Mouse (Mus musculus): ENCODE results near the gene Sgca. TPM values are rescaled to one million over a fixed set of nuclear protein-coding genes. Genes with fewer than 3 reads are reported as not detected.

The Sgca gene
- polyA plus RNA-seq, 1 experiment from 2014 or later, result 0.84 TPM

- Histone ChIP-seq H3K4me1 (ENCODE audit: control insufficient read depth, insufficient read depth, low read length) (no peaks in the 10 kb centered on the region; the same call in 1 of the 2 replicates), H3K4me2 (ENCODE audit: low read depth, low read length) (no peak overlapping the region), H3K27ac (replicated peaks; ENCODE audit: low read depth, low read length) (no peak overlapping the region), H3K9me3 (replicated peaks; ENCODE audit: control insufficient read depth, low read length) (no peaks in the 10 kb centered on the region), H3K27me3 (ENCODE audit: control insufficient read depth, insufficient read depth, low read length) (no peaks in the 10 kb centered on the region), H3K36me3 (replicated peaks; ENCODE audit: control insufficient read depth, insufficient read depth, low read depth, low read length) (no peaks in the 10 kb centered on the region), H3K9ac (replicated peaks; ENCODE audit: low read length) (no peak overlapping the region), H3K4me3 (ENCODE audit: low read depth, low read length) (no peak overlapping the region)
- ATAC-seq (replicated peaks; ENCODE audit: insufficient number of reproducible peaks, low FRiP score, low TSS enrichment, low read depth) (0 out of 2 replicates have a peak, but pooled peaks have one; percentile 37), DNase-seq (ENCODE audit: low spot score) (no peak)
- WGBS, result 72% methylated on average over 5 of the region's 5 CpGs
Observed at GRCm38 (mm10) chr11:94962534-94963101, 13.5 kb downstream of the Sgca start.

GRCm38 (mm10) chr11:94958065-94958858 lies 17.9 kb downstream of the Sgca start:
- peak; percentile 53; the same call in 1 of the 2 replicates for ATAC-seq (replicated peaks; ENCODE audit: insufficient number of reproducible peaks, low FRiP score, low TSS enrichment, low read depth)
- no peak overlapping the region for H3K4me2 ChIP-seq (ENCODE audit: low read depth, low read length)
- peak overlapping the region; percentile 14 for H3K9ac ChIP-seq (replicated peaks; ENCODE audit: low read length)
- peak; percentile 29 for DNase-seq (ENCODE audit: low spot score)
- no peak overlapping the region for H3K27ac ChIP-seq (replicated peaks; ENCODE audit: low read depth, low read length)
- H3K27me3 ChIP-seq (ENCODE audit: control insufficient read depth, insufficient read depth, low read length), result no peaks in the 10 kb centered on the region
- no peaks in the 10 kb centered on the region; the same call in 1 of the 2 replicates for H3K4me1 ChIP-seq (ENCODE audit: control insufficient read depth, insufficient read depth, low read length)
- no peak overlapping the region for H3K4me3 ChIP-seq (ENCODE audit: low read depth, low read length)
- WGBS, result 14% methylated on average over 8 of the region's 8 CpGs
- H3K36me3 ChIP-seq (replicated peaks; ENCODE audit: control insufficient read depth, insufficient read depth, low read depth, low read length), result no peaks in the 10 kb centered on the region
- no peaks in the 10 kb centered on the region for H3K9me3 ChIP-seq (replicated peaks; ENCODE audit: control insufficient read depth, low read length)

- no peaks in the 10 kb centered on the region for H3K9me3 ChIP-seq (replicated peaks; ENCODE audit: control insufficient read depth, low read length)
- H3K9ac ChIP-seq (replicated peaks; ENCODE audit: low read length), result no peak overlapping the region
- 79% methylated on average over 9 of the region's 9 CpGs for WGBS
- DNase-seq (ENCODE audit: low spot score) (no peak), ATAC-seq (replicated peaks; ENCODE audit: insufficient number of reproducible peaks, low FRiP score, low TSS enrichment, low read depth) (no peak)
- H3K4me3 ChIP-seq (ENCODE audit: low read depth, low read length), result no peak overlapping the region
- H3K27ac ChIP-seq (replicated peaks; ENCODE audit: low read depth, low read length), result no peak overlapping the region
- no peak overlapping the region for H3K4me2 ChIP-seq (ENCODE audit: low read depth, low read length)
- H3K27me3 ChIP-seq (ENCODE audit: control insufficient read depth, insufficient read depth, low read length), result no peaks in the 10 kb centered on the region
- no peaks in the 10 kb centered on the region; the same call in 1 of the 2 replicates for H3K4me1 ChIP-seq (ENCODE audit: control insufficient read depth, insufficient read depth, low read length)
- H3K36me3 ChIP-seq (replicated peaks; ENCODE audit: control insufficient read depth, insufficient read depth, low read depth, low read length), result no peaks in the 10 kb centered on the region
Observed at GRCm38 (mm10) chr11:94957693-94958064, 18.4 kb downstream of the Sgca start.

DNA sequence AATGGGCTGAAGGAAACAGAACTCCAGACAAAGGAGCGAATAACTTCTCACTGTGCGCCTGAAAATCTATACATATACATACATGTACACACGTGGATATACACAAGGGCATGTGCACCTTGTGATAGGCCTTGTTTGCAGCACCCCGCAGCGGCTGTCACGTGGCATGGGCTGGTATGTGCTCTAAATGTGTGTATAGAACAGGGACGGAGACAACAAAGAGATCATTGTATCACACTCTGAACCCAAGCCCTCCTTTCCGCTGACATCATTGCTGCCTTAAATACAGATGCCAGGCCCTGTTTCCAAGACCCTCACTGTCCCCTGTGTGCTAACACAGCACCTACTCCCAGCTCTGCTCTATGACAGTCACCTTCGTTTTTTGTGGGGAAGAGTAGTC lies 21.0 kb downstream of the Sgca start:
- no peak overlapping the region for H3K4me3 ChIP-seq (ENCODE audit: low read depth, low read length)
- H3K9me3 ChIP-seq (replicated peaks; ENCODE audit: control insufficient read depth, low read length), result no peaks in the 10 kb centered on the region
- ATAC-seq (replicated peaks; ENCODE audit: insufficient number of reproducible peaks, low FRiP score, low TSS enrichment, low read depth) (no peak), DNase-seq (ENCODE audit: low spot score) (peak; percentile 36)
- no peak overlapping the region for H3K27ac ChIP-seq (replicated peaks; ENCODE audit: low read depth, low read length)
- peaks cover 7% of the 10 kb centered on the region for H3K36me3 ChIP-seq (replicated peaks; ENCODE audit: control insufficient read depth, insufficient read depth, low read depth, low read length)
- no peaks in the 10 kb centered on the region; the same call in 1 of the 2 replicates for H3K4me1 ChIP-seq (ENCODE audit: control insufficient read depth, insufficient read depth, low read length)
- no peak overlapping the region for H3K9ac ChIP-seq (replicated peaks; ENCODE audit: low read length)
- no peak overlapping the region for H3K4me2 ChIP-seq (ENCODE audit: low read depth, low read length)
- 48% methylated on average over 9 of the region's 9 CpGs for WGBS
- no peaks in the 10 kb centered on the region for H3K27me3 ChIP-seq (ENCODE audit: control insufficient read depth, insufficient read depth, low read length)

DNA sequence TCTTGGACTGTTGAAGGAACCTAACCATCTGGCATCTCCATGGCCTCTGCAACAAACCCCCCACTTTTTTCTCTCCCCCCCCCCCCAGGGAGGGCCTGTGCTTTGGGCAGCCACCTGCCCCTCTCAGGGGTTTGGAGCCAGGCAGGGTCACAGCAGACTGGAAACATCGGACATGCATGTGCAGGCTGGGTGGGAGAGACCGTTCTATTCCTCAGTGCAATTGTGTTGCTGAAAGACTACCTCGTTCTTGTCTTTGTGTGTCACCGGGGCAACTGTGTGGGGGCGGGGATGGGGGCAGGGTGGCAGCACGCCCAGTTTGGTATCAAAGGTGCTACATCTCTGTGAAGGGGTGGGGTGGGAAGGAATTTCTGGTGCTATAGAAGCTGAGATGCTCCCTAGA lies 24.0 kb downstream of the Sgca start:
- peaks cover 20% of the 10 kb centered on the region for H3K36me3 ChIP-seq (replicated peaks; ENCODE audit: control insufficient read depth, insufficient read depth, low read depth, low read length)
- H3K4me3 ChIP-seq (ENCODE audit: low read depth, low read length), result no peak overlapping the region
- no peaks in the 10 kb centered on the region; the same call in 1 of the 2 replicates for H3K4me1 ChIP-seq (ENCODE audit: control insufficient read depth, insufficient read depth, low read length)
- no peaks in the 10 kb centered on the region for H3K9me3 ChIP-seq (replicated peaks; ENCODE audit: control insufficient read depth, low read length)
- no peak overlapping the region for H3K4me2 ChIP-seq (ENCODE audit: low read depth, low read length)
- H3K9ac ChIP-seq (replicated peaks; ENCODE audit: low read length), result no peak overlapping the region
- 23% methylated on average over 6 of the region's 6 CpGs for WGBS
- no peaks in the 10 kb centered on the region; the same call in 1 of the 2 replicates for H3K27me3 ChIP-seq (ENCODE audit: control insufficient read depth, insufficient read depth, low read length)
- ATAC-seq (replicated peaks; ENCODE audit: insufficient number of reproducible peaks, low FRiP score, low TSS enrichment, low read depth) (no peak), DNase-seq (ENCODE audit: low spot score) (no peak)
- H3K27ac ChIP-seq (replicated peaks; ENCODE audit: low read depth, low read length), result no peak overlapping the region

- no peak for DNase-seq (ENCODE audit: low spot score)
- no peak overlapping the region for H3K27ac ChIP-seq (replicated peaks; ENCODE audit: low read depth, low read length)
- H3K9me3 ChIP-seq (replicated peaks; ENCODE audit: control insufficient read depth, low read length), result no peaks in the 10 kb centered on the region
- H3K4me1 ChIP-seq (ENCODE audit: control insufficient read depth, insufficient read depth, low read length), result no peaks in the 10 kb centered on the region
- H3K4me2 ChIP-seq (ENCODE audit: low read depth, low read length), result no peak overlapping the region
- WGBS, result 91% methylated on average over 12 of the region's 12 CpGs
- no peak overlapping the region for H3K9ac ChIP-seq (replicated peaks; ENCODE audit: low read length)
- ATAC-seq (replicated peaks; ENCODE audit: insufficient number of reproducible peaks, low FRiP score, low TSS enrichment, low read depth), result no peak
- H3K36me3 ChIP-seq (replicated peaks; ENCODE audit: control insufficient read depth, insufficient read depth, low read depth, low read length), result peaks cover 20% of the 10 kb centered on the region
- H3K27me3 ChIP-seq (ENCODE audit: control insufficient read depth, insufficient read depth, low read length), result no peaks in the 10 kb centered on the region; the same call in 1 of the 2 replicates
- H3K4me3 ChIP-seq (ENCODE audit: low read depth, low read length), result no peak overlapping the region
Observed at GRCm38 (mm10) chr11:94945236-94945635, 30.9 kb downstream of the Sgca start.

DNA sequence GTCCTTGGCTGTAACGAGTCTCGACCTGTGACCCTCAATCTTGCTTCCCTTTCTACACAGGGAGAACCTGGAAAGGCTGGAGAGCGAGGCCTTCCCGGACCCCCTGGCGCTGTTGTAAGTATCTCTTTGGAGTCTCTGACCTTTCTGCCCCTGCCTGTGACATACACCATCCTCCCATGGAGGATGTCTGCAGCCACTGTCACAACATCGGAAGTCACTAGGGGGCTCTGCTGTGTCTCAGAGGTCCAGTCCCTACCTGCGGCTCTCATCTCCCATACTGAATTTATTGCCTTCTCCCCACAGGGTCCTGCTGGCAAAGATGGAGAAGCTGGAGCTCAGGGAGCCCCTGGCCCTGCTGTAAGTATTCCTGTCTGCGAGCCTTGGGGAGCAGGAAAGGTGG lies 31.8 kb downstream of the Sgca start:
- H3K27me3 ChIP-seq (ENCODE audit: control insufficient read depth, insufficient read depth, low read length), result no peaks in the 10 kb centered on the region; the same call in 1 of the 2 replicates
- no peak overlapping the region for H3K9ac ChIP-seq (replicated peaks; ENCODE audit: low read length)

DNA sequence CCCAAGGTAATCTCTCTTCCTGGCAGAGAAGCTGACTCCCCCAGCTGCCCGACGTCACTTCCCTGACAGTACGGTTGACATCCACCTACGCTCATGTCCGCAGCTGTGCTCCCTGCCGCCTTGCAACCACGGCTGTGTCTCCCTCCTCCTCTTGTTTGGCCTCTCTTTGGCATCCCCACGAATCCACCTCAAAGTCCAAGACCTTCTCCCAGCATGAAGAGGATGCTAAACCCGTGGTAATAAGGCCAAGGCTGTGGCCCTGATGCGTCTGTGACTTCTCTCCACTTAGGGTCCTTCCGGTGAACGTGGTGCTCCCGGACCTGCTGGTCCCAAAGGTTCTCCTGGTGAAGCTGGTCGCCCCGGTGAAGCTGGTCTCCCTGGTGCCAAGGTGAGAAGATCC lies 33.1 kb downstream of the Sgca start:
- Histone ChIP-seq H3K27ac (replicated peaks; ENCODE audit: low read depth, low read length) (no peak overlapping the region), H3K9ac (replicated peaks; ENCODE audit: low read length) (no peak overlapping the region), H3K4me3 (ENCODE audit: low read depth, low read length) (no peak overlapping the region), H3K9me3 (replicated peaks; ENCODE audit: control insufficient read depth, low read length) (no peaks in the 10 kb centered on the region), H3K4me1 (ENCODE audit: control insufficient read depth, insufficient read depth, low read length) (no peaks in the 10 kb centered on the region), H3K4me2 (ENCODE audit: low read depth, low read length) (no peak overlapping the region), H3K36me3 (replicated peaks; ENCODE audit: control insufficient read depth, insufficient read depth, low read depth, low read length) (peaks cover 8% of the 10 kb centered on the region), H3K27me3 (ENCODE audit: control insufficient read depth, insufficient read depth, low read length) (no peaks in the 10 kb centered on the region; the same call in 1 of the 2 replicates)
- ATAC-seq (replicated peaks; ENCODE audit: insufficient number of reproducible peaks, low FRiP score, low TSS enrichment, low read depth) (no peak), DNase-seq (ENCODE audit: low spot score) (no peak)
- 79% methylated on average over 15 of the region's 15 CpGs for WGBS

More for the DNA sequence above, 31.8 kb downstream of the Sgca start:
- no peak overlapping the region for H3K4me2 ChIP-seq (ENCODE audit: low read depth, low read length)
- H3K4me3 ChIP-seq (ENCODE audit: low read depth, low read length), result no peak overlapping the region
- H3K27ac ChIP-seq (replicated peaks; ENCODE audit: low read depth, low read length), result no peak overlapping the region
- H3K9me3 ChIP-seq (replicated peaks; ENCODE audit: control insufficient read depth, low read length), result no peaks in the 10 kb centered on the region
- ATAC-seq (replicated peaks; ENCODE audit: insufficient number of reproducible peaks, low FRiP score, low TSS enrichment, low read depth), result no peak
- WGBS, result 13% methylated on average over 8 of the region's 8 CpGs
- H3K4me1 ChIP-seq (ENCODE audit: control insufficient read depth, insufficient read depth, low read length), result no peaks in the 10 kb centered on the region
- peaks cover 14% of the 10 kb centered on the region for H3K36me3 ChIP-seq (replicated peaks; ENCODE audit: control insufficient read depth, insufficient read depth, low read depth, low read length)
- DNase-seq (ENCODE audit: low spot score), result no peak
